Mouse (Mus musculus): ENCODE measurements around the gene Slc48a1.

DNA sequence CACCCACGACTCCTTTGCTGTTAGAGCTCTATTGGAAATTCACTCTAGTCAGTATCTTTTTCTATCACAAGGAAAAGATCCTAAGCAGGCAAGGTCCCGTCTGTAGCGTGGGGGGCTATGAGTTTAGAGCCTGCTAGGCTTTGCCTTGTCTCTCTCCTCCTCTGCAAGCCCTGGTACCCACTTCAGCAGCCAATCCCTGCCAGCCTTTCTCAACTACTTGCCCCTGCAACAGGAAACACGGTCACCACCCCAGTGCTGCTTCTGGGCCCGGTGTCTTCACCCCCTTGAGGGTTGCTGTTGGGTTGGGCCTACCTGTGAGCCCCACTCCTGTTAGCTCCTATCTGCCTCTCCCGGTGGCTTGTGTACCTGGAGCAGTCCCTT is 43.7 kb downstream of the Slc48a1 start:
- TF ChIP-seq CTCF (IDR thresholded peaks at IDR 0.05; ENCODE audit: low read depth) (no peak), EP300 (IDR thresholded peaks at IDR 0.05; ENCODE audit: low read depth) (no peak)

All from liver, embryonic 14.5 days (tissue).